Mouse (Mus musculus) ES-E14 (cell line): ENCODE measurements around the gene Prok2.

Source experiments
- HCFC1 ChIP-seq: IDR thresholded peaks from 2 replicates; pipeline ENCODE4 v1.6.1; 2012; ENCODE audit warnings: low read length, inconsistent platforms, borderline replicate concordance; ENCODE audit not compliant: insufficient read depth
- MAFK ChIP-seq: IDR thresholded peaks from 2 replicates; pipeline ENCODE4 v1.6.1; 2014; ENCODE audit warnings: mild to moderate bottlenecking, low read depth, low read length, inconsistent platforms; ENCODE audit not compliant: insufficient read depth
- ZC3H11A ChIP-seq: IDR thresholded peaks from 2 replicates; pipeline ENCODE4 v1.6.1; 2012; ENCODE audit warnings: low read depth, mild to moderate bottlenecking, inconsistent platforms, low read length, borderline replicate concordance
- ZNF384 ChIP-seq: IDR thresholded peaks from 2 replicates; pipeline ENCODE4 v1.6.1; 2012; ENCODE audit warnings: low read depth, low read length, inconsistent platforms

- TF ChIP-seq HCFC1 = no peak
- no peak for TF ChIP-seq ZNF384
- TF ChIP-seq ZC3H11A = no peak
- TF ChIP-seq MAFK = no peak
Measured at GRCm38 (mm10) chr6:99692206-99692915, 33.8 kb downstream of the Prok2 start, which contains the start of gene Gpr27.
